Mouse (Mus musculus) embryonic stem cell, embryonic (primary cell): ENCODE measurements around the gene Atf3.

Experiments
- CTCF ChIA-PET, 4 experiments: fragments of 300-600 bp in 2 of 4; fragments of 350-600 bp in 2 of 4; sonication (Branson Sonifier 250); formaldehyde crosslinking; loops; one replicate each; lab custom pipeline; 2022; ENCODE audit warnings: inconsistent platforms in 2 of 4; lab: Charles Lee
- POLR2A ChIA-PET, 4 experiments: fragments of 300-600 bp in 2 of 4; fragments of 350-600 bp in 2 of 4; sonication (Branson Sonifier 250); formaldehyde crosslinking; loops; one replicate each; lab custom pipeline; 2022; ENCODE audit warnings: antibody characterized with exemption in 4 of 4, inconsistent platforms in 1 of 4; lab: Charles Lee

The Atf3 gene

DNA sequence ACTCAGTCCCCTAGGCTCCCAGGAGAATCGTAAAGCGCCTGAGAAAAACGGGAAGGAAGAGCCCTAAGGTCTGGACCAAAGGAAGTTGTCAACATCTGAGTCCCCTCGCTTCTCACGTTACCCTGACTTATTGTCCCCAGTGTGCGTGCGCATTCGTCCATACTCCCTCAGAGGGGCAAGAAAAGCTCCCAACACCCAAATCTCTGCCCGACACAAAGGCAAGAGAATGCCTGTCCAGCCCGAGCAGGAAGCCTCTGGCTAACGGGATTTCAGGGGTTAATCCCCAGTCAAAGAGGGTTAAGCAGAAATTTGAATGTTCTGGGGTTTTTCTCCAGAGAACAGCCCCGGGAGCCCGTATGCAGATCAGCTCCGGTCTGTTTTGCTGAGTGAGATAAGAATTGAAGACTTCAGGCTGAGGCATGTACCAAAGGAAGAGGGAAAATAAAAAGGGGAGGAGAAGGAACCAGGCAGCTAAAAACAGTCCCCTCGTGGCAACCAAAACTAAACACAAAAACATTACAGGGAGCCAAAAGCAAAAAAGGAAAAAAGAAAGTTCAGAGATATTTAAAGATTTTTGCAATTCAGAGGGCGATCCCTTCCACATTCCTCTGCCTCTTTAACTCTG lies 32.0 kb downstream of the Atf3 start:
- POLR2A ChIA-PET, result interaction anchor here in 2 of 4 experiments (0.6 to 2.1 kb wide), 20 partner anchors 8 to 750 kb away, joined by 3 to 12 read pairs (median 3); partner anchors contain the start of genes Dtl (in 1 of the 2), Flvcr1 (in 1 of the 2), Ints7 (in 1 of the 2) and Nsl1 (in 1 of the 2)
- CTCF ChIA-PET, result interaction anchor here in 1 of 4 experiments (0.6 kb wide), 2 partner anchors 61 to 89 kb away, joined by 3 to 5 read pairs; no protein-coding TSS in a partner anchor

DNA sequence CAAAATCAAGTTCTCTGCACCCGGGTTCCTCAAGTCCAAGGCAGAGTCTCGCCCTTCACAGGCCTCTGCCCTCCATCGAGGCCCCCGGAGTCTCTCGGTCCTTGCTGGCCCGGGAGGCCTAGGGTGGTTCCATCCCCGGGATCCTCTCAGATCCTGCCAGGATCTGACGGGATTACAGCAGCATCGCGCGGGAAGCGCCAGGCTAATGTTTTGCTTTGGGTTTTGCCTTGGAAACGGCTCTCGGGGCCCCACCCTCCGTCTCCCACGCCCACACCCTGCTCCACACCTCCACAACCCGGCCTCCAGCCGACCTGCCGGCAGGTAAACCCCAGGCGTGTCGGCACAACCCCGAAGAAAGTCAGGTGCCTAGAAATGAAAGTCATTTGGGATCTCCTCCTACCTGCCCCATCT lies 33.0 kb downstream of the Atf3 start:
- CTCF ChIA-PET, result interaction anchor here in 1 of 4 experiments (0.5 to 0.8 kb wide), 2 partner anchors 67 to 392 kb away, joined by 3 read pairs; no protein-coding TSS in a partner anchor
- POLR2A ChIA-PET, result interaction anchor here in 1 of 4 experiments (1.8 to 2.1 kb wide), 2 partner anchors 39 to 122 kb away, joined by 4 to 12 read pairs; partner anchors contain the start of genes Nsl1 and Tatdn3

DNA sequence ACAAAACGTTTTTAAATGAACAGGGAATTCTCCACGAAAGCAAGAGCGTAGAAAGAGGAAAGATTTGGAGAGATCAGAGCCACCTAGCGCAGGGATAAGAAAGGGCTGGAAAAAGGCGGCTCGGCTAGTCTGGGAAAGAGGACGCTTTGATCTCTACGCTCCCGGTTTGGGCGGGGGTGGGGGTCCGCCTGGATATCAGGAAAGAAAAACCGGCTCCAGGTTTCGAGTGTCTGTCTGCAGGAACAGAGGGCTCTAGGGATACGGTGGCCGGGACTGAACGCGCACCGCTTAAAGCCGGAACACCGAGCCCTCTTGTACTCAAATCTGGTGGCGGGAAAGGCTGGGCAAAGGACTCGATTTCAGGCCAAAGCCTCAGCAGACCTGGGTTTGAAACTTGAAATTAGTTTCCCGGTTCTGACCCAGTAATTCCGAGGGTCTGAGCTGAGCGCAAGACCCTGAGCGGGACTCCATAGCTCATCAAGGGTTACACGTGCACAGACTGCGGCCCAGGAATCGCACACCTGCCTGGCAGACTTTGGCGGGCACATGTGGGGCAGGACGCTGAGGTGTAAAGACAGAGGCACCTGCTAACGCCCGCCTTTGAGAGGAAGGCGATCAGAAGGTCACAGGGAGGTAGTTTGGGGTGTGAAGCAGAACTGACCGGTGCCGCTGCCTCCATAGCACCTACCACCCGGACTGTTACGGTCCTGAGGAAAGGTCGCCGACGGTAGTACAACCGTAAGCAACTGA lies 33.6 kb downstream of the Atf3 start:
- ChIA-PET POLR2A (interaction anchor here in 2 of 4 experiments (0.9 to 3.0 kb wide), 9 partner anchors 8 to 213 kb away, joined by 3 to 42 read pairs (median 6); partner anchors contain the start of genes Nsl1 (in 1 of the 2) and Tatdn3 (in 1 of the 2)), CTCF (no interaction called here)

DNA sequence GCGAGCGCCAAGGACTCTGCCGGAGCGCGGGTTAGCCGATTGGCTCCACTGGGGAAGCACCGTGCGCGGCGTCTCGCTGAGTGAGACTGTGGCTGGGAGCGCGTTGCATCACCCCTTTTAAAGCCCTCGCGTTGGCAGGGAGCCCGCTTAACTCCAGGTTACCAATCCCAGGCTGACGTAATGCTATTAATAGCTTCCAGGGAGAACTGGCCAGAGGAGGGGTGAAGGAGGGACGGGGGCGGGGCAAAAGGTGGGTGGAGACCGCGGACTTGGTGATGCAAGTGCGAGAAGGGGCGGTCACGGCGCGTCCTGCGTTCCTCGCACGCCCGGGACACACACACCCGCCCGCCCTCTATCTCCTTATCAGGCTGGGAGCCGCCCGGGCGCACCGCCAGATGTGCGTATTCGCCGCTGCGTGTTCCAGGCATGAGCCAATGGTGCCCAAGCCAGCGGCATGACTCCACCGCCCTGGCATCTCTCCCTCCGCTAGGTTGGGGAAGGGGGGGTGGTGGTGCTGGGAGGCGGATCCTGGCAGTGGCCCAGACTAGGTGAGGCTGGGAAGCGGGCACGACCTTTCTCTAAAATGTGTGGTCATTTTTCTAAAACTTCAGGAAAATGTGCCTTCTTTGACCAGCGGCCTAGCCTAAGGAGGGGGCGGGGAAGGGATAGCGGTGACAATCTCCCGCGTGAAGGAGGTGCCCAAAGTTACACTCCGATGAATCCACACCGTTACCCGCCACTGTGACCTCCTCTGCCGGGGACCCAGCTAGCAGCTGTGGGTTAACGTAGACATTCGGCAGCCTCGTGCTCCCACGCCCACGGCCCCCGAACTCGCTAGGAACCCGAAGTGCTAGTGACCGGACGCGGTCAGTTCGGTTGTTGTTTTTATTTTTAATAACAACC lies 34.4 kb downstream of the Atf3 start:
- POLR2A ChIA-PET, result interaction anchor here in 3 of 4 experiments (0.6 to 3.1 kb wide), 88 partner anchors 9 to 1151 kb away, joined by 3 to 42 read pairs (median 4); partner anchors contain the start of genes Flvcr1 (in 3 of the 3), Vash2 (in 2 of the 3), Dtl (in 1 of the 3) and Ints7 (in 1 of the 3)

DNA sequence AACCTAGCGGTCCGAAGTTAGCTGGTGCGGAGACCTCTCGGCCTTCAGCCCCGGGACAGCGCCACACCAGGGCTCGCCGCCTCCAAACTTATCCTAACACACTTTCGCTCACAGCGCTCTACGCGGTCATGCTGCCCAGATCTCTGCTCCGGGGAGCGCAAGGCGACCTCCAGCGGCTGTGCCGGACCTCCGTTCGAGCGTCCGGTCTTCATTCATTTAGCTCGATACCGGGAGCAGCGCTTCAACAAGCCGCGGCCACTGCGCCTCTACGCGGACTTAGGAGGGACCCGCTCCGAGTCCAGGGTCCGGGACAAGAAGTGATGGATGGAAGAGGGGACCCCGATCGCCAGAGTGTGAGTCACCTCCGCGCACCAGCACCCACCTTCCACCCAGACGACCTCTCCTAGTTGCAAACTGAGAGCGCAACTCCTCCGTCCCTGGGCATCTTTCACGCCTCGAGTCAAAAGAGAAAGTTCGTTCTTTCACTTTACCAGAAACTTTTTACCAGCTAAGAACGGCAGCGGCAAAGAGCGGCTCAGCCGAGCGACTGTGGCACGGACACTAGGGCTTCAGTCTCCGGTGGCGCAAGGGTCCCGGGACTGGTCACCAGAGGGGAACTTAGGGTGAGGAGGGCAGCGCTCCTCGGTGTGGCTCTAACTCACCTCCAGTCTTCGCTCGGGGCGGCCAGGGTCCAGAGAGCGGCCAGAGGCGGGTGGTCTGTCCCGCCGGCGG lies 35.2 kb downstream of the Atf3 start:
- ChIA-PET CTCF (interaction anchor here in 3 of 4 experiments (0.6 to 1.6 kb wide), 5 partner anchors 11 to 175 kb away, joined by 3 to 10 read pairs (median 4); no protein-coding TSS in a partner anchor), POLR2A (interaction anchor here in 3 of 4 experiments (0.5 to 3.1 kb wide), 87 partner anchors 9 to 1919 kb away, joined by 3 to 42 read pairs (median 4); partner anchors contain the start of genes Flvcr1 (in 3 of the 3), Vash2 (in 2 of the 3), Dtl (in 1 of the 3) and Ints7 (in 1 of the 3))

More for the DNA sequence above, 34.4 kb downstream of the Atf3 start:
- CTCF ChIA-PET, result interaction anchor here in 2 of 4 experiments (0.6 to 1.6 kb wide), 3 partner anchors 11 to 175 kb away, joined by 3 to 5 read pairs (median 4); no protein-coding TSS in a partner anchor

DNA sequence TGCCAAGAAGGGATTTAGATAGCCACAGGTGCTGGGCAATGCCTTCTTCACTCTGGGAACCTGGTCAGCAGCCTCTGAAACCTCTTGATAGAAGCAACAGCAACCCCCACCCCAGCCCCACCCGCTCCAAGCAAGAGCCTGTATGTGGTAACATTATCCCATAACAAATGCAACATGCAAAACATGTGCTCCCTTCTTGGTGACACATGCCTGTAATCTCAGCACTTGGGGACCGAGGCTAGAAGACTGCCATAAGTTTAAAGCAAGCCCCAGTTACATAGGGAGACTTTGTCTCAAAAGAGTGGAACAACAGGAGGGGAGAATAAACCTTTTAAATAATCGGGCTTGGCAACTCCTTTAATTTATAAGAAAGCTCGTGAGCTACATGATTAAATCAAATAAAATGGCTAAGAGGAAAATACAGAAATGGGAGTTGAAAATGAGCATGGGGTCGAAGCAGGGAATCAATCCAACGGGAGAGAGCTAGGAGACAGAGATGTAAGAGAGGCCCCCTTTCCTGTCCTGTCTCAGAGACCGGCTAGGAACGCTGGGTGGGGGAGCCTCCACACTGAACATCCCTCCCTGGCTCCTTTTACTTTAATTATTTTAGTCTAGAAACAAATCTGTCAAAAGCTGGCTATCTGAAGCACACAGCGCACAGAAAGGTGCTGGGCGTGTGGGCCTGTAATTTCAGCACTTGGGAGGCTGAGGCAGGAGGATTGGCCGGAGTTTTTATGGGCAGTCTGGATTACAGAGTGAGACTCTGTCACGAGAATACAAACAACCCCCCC lies 36.2 kb downstream of the Atf3 start:
- POLR2A ChIA-PET, result interaction anchor here in 3 of 4 experiments (0.5 to 3.1 kb wide), 31 partner anchors 8 to 1920 kb away, joined by 3 to 42 read pairs (median 7); partner anchors contain the start of genes Flvcr1 (in 3 of the 3), Dtl (in 1 of the 3), Ints7 (in 1 of the 3) and Syt14 (in 1 of the 3)
- CTCF ChIA-PET, result interaction anchor here in 3 of 4 experiments (0.6 to 0.8 kb wide), 4 partner anchors 58 to 630 kb away, joined by 3 to 10 read pairs (median 3); no protein-coding TSS in a partner anchor

DNA sequence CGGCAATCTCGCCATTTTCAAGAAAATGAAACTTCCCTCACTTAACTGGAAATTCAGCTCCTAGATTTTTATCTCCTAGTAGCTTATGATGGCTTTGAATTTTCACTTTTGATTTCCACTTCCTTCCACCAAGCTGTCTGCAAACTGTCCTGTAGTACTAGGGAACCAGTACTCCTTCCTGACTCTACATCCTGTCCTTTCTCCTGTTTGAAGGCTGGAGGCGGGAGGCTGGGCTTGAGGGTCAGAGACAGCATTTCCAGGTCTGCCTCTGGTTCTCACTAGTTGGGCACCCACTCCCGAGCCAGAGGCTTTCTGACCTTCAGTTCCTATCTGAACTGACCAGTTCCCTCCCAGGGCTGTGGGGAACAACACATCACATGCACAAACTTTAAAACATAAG lies 37.4 kb downstream of the Atf3 start:
- ChIA-PET CTCF (no interaction called here), POLR2A (interaction anchor here in 3 of 4 experiments (0.6 to 3.1 kb wide), 10 partner anchors 10 to 1146 kb away, joined by 3 to 27 read pairs (median 4); partner anchors contain the start of genes Flvcr1 (in 1 of the 3), Nsl1 (in 1 of the 3) and Tatdn3 (in 1 of the 3))

DNA sequence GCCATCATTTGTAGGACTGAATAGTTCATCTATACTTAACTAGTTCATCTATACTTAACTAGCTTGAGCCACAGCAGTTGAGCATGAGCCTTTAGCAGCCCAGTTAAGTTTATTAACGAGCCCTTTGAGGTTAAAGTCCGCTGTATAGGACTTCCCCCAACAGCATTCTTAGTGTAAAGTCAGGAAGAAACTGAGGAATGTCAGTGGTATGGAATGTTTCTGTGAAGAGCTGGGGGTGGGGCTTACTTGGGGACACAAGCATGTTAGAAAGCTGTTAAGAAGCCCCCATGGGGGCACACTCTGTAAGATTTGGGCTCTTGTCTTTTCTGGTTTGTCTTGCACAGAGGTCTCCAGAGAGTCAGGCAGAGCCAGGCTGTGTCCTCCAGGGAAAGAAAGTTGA lies 38.0 kb downstream of the Atf3 start:
- ChIA-PET POLR2A (interaction anchor here in 3 of 4 experiments (0.6 to 2.1 kb wide), 9 partner anchors 9 to 1146 kb away, joined by 3 to 9 read pairs (median 4); partner anchors contain the start of genes Flvcr1 (in 1 of the 3), Nsl1 (in 1 of the 3) and Tatdn3 (in 1 of the 3)), CTCF (interaction anchor here in 1 of 4 experiments (0.6 kb wide), 1 partner anchor 178 kb away, joined by 3 read pairs; no protein-coding TSS in a partner anchor)

DNA sequence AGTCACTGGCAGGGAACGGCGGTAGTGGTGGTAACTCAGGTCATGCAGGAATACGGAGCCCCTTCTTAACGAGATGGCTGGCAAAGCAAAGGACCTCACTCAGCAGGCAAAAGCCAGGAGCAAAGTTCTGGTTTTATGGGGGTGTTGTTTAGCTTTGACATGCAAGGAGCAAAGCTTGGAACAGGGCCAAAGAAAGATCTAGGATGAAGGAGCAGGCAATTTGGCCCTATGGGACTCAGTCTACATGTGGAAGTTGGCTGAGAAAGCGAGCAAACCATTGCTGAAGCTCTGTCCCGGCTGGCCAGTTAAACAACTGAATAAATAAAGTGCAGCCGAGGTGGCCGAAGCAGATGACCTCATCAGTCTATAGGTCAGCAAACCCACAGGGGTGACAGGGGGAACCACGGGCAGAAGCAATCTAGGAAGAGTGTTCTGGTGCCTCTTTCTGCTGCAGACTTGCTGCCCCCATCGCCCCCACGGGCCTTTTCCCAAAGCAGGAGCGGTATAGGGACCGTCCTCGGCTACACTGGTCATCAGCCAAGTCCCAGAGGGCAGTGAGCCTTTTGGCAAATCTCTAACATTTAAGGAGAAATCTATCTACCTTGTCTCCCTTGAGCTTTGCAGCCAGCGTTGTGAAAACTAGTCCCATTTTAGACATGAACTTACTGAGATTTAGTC lies 39.2 kb downstream of the Atf3 start:
- ChIA-PET POLR2A (interaction anchor here in 3 of 4 experiments (0.6 to 2.1 kb wide), 10 partner anchors 8 to 1572 kb away, joined by 3 to 7 read pairs (median 3); partner anchors contain the start of gene Flvcr1 (in 1 of the 3)), CTCF (interaction anchor here in 1 of 4 experiments (0.6 kb wide), 1 partner anchor 201 kb away, joined by 6 read pairs; no protein-coding TSS in a partner anchor)

DNA sequence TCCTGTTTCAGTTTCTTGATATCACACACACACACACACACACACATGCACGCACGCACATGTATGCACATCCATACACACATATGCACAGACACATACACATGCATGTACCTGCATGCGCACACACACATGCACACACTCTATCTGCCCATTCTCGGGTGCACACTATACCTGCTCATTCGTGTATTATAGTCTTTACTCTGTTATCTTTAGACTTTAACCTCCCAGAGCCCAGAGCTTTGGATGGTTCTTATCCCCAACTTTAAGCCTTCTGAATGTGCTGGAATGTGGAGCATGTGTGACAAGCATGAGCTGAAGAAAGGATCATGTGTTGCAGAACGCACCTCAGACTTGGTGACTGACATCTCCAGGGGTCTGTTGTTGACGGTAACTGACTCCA lies 41.0 kb downstream of the Atf3 start:
- POLR2A ChIA-PET, result interaction anchor here in 1 of 4 experiments (0.9 kb wide), 1 partner anchor 10 kb away, joined by 3 read pairs; no protein-coding TSS in a partner anchor
- CTCF ChIA-PET, result no interaction called here

DNA sequence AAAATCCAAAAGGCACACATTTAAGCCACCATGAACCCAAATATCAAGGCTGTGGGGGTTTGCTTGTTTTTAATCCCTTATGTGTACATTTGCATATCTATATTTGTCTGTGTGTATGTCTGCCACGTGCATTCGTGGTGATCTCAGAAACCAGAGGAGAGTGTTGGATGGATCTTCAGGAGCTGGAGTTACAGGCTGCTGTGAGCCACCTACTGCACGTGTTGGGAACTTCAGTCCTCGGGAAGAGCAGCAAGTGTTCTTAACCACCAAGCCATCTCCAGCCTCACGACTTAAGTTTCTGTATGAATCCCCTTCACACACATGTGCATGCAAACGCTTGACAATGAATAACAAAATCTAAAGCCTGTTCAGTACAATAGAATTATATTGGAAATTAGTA lies 45.4 kb downstream of the Atf3 start:
- CTCF ChIA-PET, result interaction anchor here (0.6 to 1.0 kb wide), 5 partner anchors 19 to 404 kb away, joined by 3 to 4 read pairs (median 3); no protein-coding TSS in a partner anchor
- POLR2A ChIA-PET, result interaction anchor here in 2 of 4 experiments (0.6 to 2.9 kb wide), 5 partner anchors 10 to 42 kb away, joined by 3 to 19 read pairs (median 4); no protein-coding TSS in a partner anchor

DNA sequence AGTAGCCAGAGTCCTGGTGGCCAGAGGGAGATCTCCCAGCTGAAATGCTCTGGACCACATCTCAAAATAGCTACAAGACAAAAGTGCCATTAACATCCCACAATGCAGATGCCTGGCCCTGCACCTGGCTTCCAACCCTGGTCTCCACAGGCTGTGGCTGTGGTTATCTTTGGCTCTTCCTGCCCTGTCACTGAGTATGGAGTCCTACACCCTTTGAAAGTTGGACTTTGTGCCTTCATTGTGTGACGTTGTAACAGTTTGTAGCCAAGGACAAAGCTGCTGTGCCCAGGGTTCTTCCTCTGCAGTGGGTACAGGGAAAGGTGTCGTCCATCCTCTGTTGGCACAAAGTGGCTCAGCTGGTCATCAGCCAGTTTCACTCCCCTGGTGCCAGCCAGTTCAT lies 47.4 kb downstream of the Atf3 start:
- ChIA-PET CTCF (no interaction called here), POLR2A (interaction anchor here in 1 of 4 experiments (1.2 kb wide), 1 partner anchor 9 kb away, joined by 3 read pairs; no protein-coding TSS in a partner anchor)

DNA sequence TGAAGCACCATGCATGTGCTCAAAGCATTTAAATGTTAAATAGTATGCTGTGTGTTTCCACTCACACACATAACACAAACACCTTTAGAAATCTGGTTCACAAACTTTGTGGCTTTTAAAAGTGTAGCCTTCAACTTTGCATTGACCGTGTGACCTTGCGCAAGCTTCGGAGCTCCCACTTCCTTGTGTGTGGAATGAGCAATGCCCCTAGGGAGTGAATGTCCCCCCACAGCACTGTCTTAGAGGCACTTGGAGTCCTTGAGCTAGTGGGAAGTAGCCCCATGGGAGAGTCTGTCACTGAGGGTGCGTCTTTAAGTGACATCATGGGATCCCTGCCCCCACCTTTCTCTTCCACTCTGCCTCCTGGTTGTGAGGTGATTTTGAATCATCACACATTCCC lies 51.6 kb downstream of the Atf3 start:
- POLR2A ChIA-PET, result interaction anchor here (0.8 to 4.5 kb wide), 9 partner anchors 9 to 409 kb away, joined by 3 to 32 read pairs (median 3); partner anchors contain the start of genes Dtl (in 1 of the 4), Flvcr1 (in 1 of the 4) and Ints7 (in 1 of the 4)

DNA sequence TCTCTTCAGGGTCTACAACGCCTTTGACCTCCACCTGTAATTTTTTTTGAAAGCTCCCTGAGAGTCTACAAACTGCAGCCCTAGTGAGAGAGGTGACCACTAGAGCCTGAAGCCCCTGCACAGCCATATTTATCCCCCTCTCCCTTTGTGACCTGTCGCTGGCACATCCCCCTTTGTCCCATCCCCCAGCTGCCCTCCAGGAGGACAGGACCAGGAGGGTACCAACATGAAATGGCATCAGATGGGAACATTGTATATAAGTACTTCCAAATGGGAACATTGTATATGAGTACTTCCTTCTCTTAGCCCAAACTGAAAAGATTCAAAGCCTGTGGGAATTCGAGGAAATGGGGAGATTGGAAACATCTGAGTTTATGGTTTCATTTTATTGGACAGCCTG lies 53.1 kb downstream of the Atf3 start, which contains the start of gene Fam71a:
Gene Fam71a, minus strand, starts transcription at position 101 of the 400 bp plus-strand sequence.
- CTCF ChIA-PET, result no interaction called here
- POLR2A ChIA-PET, result no interaction called here

More for the DNA sequence above, 51.6 kb downstream of the Atf3 start:
- CTCF ChIA-PET, result interaction anchor here in 2 of 4 experiments (0.5 to 0.8 kb wide), 2 partner anchors 70 to 146 kb away, joined by 3 to 4 read pairs; no protein-coding TSS in a partner anchor
